Mouse (Mus musculus): ENCODE measurements around the gene Gm5475. TPM values are rescaled to one million over a fixed set of nuclear protein-coding genes. Genes with fewer than 3 reads are reported as not detected.

Gm5475 gene
- polyA plus RNA-seq, 1 experiment from 2014 or later, result not detected

DNA sequence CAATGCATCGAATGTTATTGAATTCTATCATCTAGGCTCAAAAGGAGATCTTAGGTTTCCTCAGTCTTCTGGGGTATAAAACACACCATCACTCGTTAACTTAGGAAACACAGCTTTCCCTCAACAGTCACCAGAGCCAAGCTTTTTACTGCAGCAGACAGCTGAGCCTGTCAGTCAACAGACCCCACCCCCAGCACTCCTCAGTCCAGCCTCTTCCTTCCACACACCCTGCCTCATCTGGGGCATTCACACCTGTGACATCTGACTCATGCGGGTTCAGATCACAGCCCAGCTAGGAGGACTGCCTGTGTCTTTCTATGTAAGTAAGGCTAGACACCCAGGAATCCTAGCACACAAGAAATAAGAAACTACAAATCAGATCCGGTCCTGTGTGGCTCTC lies 7.9 kb upstream of the Gm5475 start:
- 59% methylated on average over 4 of the region's 4 CpGs for WGBS
- H3K9me3 ChIP-seq (replicated peaks), result no peaks in the 10 kb centered on the region
- H3K27ac ChIP-seq (ENCODE audit: poor library complexity, severe bottlenecking), result no peak overlapping the region
- peaks cover 14% of the 10 kb centered on the region for H3K36me3 ChIP-seq
- H3K27me3 ChIP-seq (replicated peaks), result no peaks in the 10 kb centered on the region
- H3K9ac ChIP-seq, result no peak overlapping the region
- H3K4me3 ChIP-seq, result no peak overlapping the region
- H3K4me1 ChIP-seq (replicated peaks), result peaks cover 35% of the 10 kb centered on the region
- no peak overlapping the region for H3K4me2 ChIP-seq
- no peak for ATAC-seq (ENCODE audit: insufficient number of reproducible peaks, low FRiP score)

DNA sequence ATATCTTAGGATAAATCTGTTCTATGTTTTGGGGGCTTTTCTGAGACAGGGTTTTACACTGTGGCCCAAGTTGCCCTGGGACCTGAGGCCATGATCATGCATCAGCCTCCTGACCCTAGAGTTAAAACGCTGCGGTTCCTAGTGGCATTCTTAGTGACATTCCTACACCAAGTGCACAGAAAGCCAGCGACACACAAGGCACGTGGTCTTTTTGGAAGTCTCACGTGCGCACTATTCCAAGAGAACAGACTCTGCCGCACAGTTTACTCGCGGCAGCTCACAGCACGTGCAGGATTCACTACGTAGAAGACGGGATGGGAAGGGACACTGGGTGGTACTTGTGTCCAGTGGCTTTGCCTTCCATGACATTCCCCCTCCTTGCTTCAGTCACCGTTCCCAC lies 7.0 kb upstream of the Gm5475 start:
- 85% methylated on average over 13 of the region's 13 CpGs for WGBS
- H3K4me1 ChIP-seq (replicated peaks), result peaks cover 44% of the 10 kb centered on the region
- no peak overlapping the region for H3K4me2 ChIP-seq
- no peaks in the 10 kb centered on the region for H3K27me3 ChIP-seq (replicated peaks)
- no peak overlapping the region for H3K9ac ChIP-seq
- no peak overlapping the region; the same call in 1 of the 2 replicates for H3K27ac ChIP-seq (ENCODE audit: poor library complexity, severe bottlenecking)
- peaks cover 7% of the 10 kb centered on the region for H3K36me3 ChIP-seq
- no peaks in the 10 kb centered on the region for H3K9me3 ChIP-seq (replicated peaks)
- no peak for ATAC-seq (ENCODE audit: insufficient number of reproducible peaks, low FRiP score)
- no peak overlapping the region for H3K4me3 ChIP-seq

- 92% methylated on average over 8 of the region's 8 CpGs for WGBS
- Histone ChIP-seq H3K4me3 (no peak overlapping the region), H3K27me3 (replicated peaks) (no peaks in the 10 kb centered on the region), H3K4me1 (replicated peaks) (peaks cover 50% of the 10 kb centered on the region), H3K36me3 (no peaks in the 10 kb centered on the region), H3K9ac (no peak overlapping the region), H3K4me2 (no peak overlapping the region), H3K27ac (ENCODE audit: poor library complexity, severe bottlenecking) (no peak overlapping the region), H3K9me3 (replicated peaks) (no peaks in the 10 kb centered on the region)
- no peak for ATAC-seq (ENCODE audit: insufficient number of reproducible peaks, low FRiP score)
These were observed 6.3 kb upstream of the Gm5475 start for GRCm38 (mm10) chr15:100415684-100416083.

GRCm38 (mm10) chr15:100417854-100418450 lies 4.0 kb upstream of the Gm5475 start:
- 77% methylated on average over 9 of the region's 9 CpGs for WGBS
- Histone ChIP-seq H3K36me3 (no peaks in the 10 kb centered on the region), H3K27ac (ENCODE audit: poor library complexity, severe bottlenecking) (no peak overlapping the region), H3K9me3 (replicated peaks) (no peaks in the 10 kb centered on the region), H3K4me3 (no peak overlapping the region), H3K9ac (no peak overlapping the region), H3K4me1 (replicated peaks) (peaks cover 63% of the 10 kb centered on the region), H3K27me3 (replicated peaks) (no peaks in the 10 kb centered on the region), H3K4me2 (peak overlapping the region; percentile 6; the same call in 1 of the 2 replicates)
- no peak for ATAC-seq (ENCODE audit: insufficient number of reproducible peaks, low FRiP score)

GRCm38 (mm10) chr15:100419311-100419710 lies 2.6 kb upstream of the Gm5475 start:
- H3K4me1 ChIP-seq (replicated peaks), result peaks cover 60% of the 10 kb centered on the region
- peak overlapping the region; percentile 66 for H3K27ac ChIP-seq (ENCODE audit: poor library complexity, severe bottlenecking)
- no peaks in the 10 kb centered on the region for H3K9me3 ChIP-seq (replicated peaks)
- H3K27me3 ChIP-seq (replicated peaks), result peaks cover 1% of the 10 kb centered on the region; the same call in 1 of the 2 replicates
- 68% methylated on average over 8 of the region's 8 CpGs for WGBS
- H3K4me3 ChIP-seq, result no peak overlapping the region
- no peaks in the 10 kb centered on the region for H3K36me3 ChIP-seq
- peak overlapping the region; percentile 44 for H3K4me2 ChIP-seq
- H3K9ac ChIP-seq, result peak overlapping the region; percentile 52; the same call in 1 of the 2 replicates
- ATAC-seq (ENCODE audit: insufficient number of reproducible peaks, low FRiP score), result no peak

DNA sequence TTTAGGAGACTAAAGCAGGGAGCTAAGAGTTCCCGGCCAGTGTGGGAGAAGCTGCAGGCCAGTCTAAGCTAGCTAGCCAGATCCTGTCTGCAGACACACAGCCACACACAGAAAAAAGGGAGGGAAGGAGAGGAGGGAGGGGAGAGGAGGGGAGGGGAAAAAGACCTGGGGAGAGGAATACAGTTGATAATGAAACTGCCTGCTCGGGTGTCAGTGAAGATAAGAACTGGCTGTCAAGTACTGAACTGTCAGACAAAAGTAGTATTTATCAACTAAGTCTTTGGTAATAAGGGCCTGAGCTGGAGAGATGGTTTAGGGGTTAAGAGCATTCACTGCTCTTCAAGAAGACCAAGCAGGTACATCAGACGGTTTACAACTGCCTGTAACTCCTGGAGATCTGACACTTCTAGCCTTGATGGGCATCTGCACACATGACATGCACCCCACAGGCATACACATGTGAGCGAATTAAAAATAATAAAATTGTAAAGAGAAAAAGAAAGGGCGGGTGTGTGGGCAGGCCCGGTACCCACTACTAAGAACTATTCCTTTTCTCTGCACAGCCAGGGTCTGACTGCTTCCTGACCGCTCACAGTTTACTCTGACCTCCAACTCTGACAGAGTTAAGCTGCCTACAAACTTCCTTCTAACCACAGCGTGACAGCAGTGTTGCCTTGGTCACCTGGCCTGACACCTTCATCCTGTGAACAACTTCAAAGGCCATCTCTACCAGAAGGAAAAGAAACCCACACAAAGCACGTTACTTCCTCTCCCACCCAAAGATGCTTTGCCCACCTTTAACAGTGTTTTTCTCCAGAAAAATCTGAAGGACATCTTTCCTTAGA lies 1.8 kb upstream of the Gm5475 start:
- Histone ChIP-seq H3K9me3 (replicated peaks) (no peaks in the 10 kb centered on the region), H3K27me3 (replicated peaks) (peaks cover 8% of the 10 kb centered on the region), H3K4me3 (no peak overlapping the region), H3K4me1 (replicated peaks) (peaks cover 59% of the 10 kb centered on the region), H3K36me3 (no peaks in the 10 kb centered on the region), H3K27ac (ENCODE audit: poor library complexity, severe bottlenecking) (peak overlapping the region; percentile 66), H3K9ac (peak overlapping the region; percentile 52; the same call in 1 of the 2 replicates), H3K4me2 (peak overlapping the region; percentile 44)
- WGBS, result 39% methylated on average over 9 of the region's 9 CpGs
- peak; percentile 44 for ATAC-seq (ENCODE audit: insufficient number of reproducible peaks, low FRiP score)

DNA sequence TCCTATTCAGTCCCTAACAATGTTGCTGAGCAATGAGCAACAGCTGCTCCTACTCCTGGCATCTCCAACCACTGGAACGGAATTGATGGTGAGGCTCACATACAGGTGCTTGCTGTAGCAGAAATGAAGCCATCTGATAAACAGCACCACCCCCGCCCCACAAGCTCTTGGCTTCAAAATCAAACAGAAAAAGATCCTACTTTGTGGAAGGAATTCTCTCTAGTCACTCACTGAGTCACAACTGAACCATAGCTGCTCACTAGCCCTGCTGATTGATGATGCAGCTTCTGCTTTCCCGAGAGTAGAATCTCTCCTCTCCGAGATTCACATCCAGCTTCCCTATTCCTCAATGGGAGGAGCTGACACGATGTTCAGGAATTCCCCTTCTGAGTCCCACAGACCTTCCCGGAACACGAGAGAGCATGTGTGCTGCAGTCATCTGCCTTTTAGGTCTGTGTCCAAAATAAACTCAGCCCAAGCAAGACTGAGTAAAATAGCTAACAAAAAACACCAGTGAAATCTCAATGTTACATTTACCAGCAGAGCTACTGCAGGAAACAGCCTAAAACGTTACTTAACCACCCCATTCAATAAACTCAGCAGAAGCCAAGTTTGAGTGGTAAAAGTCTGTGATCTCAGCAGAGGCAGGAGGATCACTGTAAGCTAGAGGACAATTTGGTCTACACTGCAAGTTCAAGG lies 739 bp upstream of the Gm5475 start:
- Histone ChIP-seq H3K4me1 (replicated peaks) (peaks cover 51% of the 10 kb centered on the region), H3K9ac (no peak overlapping the region), H3K36me3 (no peaks in the 10 kb centered on the region), H3K27me3 (replicated peaks) (peaks cover 19% of the 10 kb centered on the region), H3K4me3 (peak overlapping the region; percentile 86), H3K4me2 (peak overlapping the region; percentile 78), H3K27ac (ENCODE audit: poor library complexity, severe bottlenecking) (no peak overlapping the region), H3K9me3 (replicated peaks) (no peaks in the 10 kb centered on the region)
- 31% methylated on average over 8 of the region's 8 CpGs for WGBS
- ATAC-seq (ENCODE audit: insufficient number of reproducible peaks, low FRiP score), result no peak

GRCm38 (mm10) chr15:100422476-100422875 lies 529 bp downstream of the Gm5475 start:
- H3K4me3 ChIP-seq, result peak overlapping the region; percentile 86
- peaks cover 51% of the 10 kb centered on the region for H3K4me1 ChIP-seq (replicated peaks)
- no peaks in the 10 kb centered on the region for H3K9me3 ChIP-seq (replicated peaks)
- peak; percentile 70 for ATAC-seq (ENCODE audit: insufficient number of reproducible peaks, low FRiP score)
- H3K27ac ChIP-seq (ENCODE audit: poor library complexity, severe bottlenecking), result peak overlapping the region; percentile 5; the same call in 1 of the 2 replicates
- no peaks in the 10 kb centered on the region for H3K36me3 ChIP-seq
- H3K9ac ChIP-seq, result peak overlapping the region; percentile 88
- WGBS, result under 1% methylated on average over 31 of the region's 44 CpGs
- H3K4me2 ChIP-seq, result peak overlapping the region; percentile 78
- peaks cover 21% of the 10 kb centered on the region for H3K27me3 ChIP-seq (replicated peaks)

- peak overlapping the region; percentile 86 for H3K4me3 ChIP-seq
- H3K9me3 ChIP-seq (replicated peaks), result no peaks in the 10 kb centered on the region
- H3K36me3 ChIP-seq, result no peaks in the 10 kb centered on the region
- peaks cover 45% of the 10 kb centered on the region for H3K4me1 ChIP-seq (replicated peaks)
- under 1% methylated on average over 65 of the region's 65 CpGs for WGBS
- H3K27ac ChIP-seq (ENCODE audit: poor library complexity, severe bottlenecking), result peak overlapping the region; percentile 5; the same call in 1 of the 2 replicates
- H3K4me2 ChIP-seq, result peak overlapping the region; percentile 98
- H3K9ac ChIP-seq, result peak overlapping the region; percentile 88
- peaks cover 21% of the 10 kb centered on the region for H3K27me3 ChIP-seq (replicated peaks)
- peak; percentile 97 for ATAC-seq (ENCODE audit: insufficient number of reproducible peaks, low FRiP score)
These were observed 1.2 kb downstream of the Gm5475 start for GRCm38 (mm10) chr15:100422899-100423860.

DNA sequence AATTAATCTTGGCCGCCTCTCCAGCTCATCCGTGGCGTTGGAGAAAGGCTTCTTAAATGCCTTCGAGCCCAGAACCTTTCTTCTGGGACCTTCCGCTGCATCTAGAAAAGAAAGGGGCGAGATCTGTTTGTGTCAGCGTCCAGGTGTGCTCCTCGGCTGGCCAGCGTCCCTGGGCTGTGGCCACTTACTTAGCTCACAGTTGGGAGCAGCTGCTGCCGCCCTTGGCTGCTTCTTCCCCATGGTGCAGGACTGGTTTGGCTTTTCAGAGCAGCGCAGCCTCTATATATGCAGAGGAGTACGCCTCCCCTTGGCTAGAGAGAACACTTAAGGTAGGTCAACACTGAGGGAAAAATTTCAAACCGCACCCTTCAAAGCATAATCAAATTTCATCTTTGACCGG lies 2.0 kb downstream of the Gm5475 start:
- H3K4me3 ChIP-seq, result peak overlapping the region; percentile 86
- 5% methylated on average over 14 of the region's 14 CpGs for WGBS
- no peaks in the 10 kb centered on the region for H3K36me3 ChIP-seq
- no peaks in the 10 kb centered on the region for H3K9me3 ChIP-seq (replicated peaks)
- H3K4me2 ChIP-seq, result peak overlapping the region; percentile 98
- H3K27me3 ChIP-seq (replicated peaks), result peaks cover 21% of the 10 kb centered on the region
- no peak for ATAC-seq (ENCODE audit: insufficient number of reproducible peaks, low FRiP score)
- peak overlapping the region; percentile 70 for H3K9ac ChIP-seq
- H3K4me1 ChIP-seq (replicated peaks), result peaks cover 43% of the 10 kb centered on the region
- no peak overlapping the region for H3K27ac ChIP-seq (ENCODE audit: poor library complexity, severe bottlenecking)

Data from heart, embryonic 12.5 days (tissue).